Mouse (Mus musculus): ENCODE results near the gene Dhrs4.

DNA sequence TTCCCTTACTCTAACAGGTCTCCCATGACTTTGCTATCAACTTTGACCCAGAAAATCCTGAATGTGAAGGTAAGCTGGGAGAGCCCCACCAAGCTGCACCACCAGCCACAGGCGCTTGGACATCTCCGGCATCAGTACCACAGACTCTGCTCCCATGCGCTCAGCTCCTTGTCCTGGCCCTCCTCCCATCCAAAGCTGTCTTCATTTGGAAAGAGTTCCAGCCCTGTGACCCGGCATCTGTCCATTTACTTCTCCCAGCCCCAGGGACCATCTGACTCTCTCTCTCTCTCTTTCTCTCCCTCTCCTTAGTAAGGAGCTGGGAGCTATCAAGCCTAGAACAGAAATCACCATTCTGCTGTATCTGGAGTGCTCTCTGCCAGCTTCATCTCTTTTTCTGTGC, 37.3 kb downstream of the Dhrs4 start:
- TF ChIP-seq CTCF (IDR thresholded peaks at IDR 0.05; ENCODE audit: control insufficient read depth, insufficient read depth, insufficient replicate concordance, low read depth, low read length) (no peak), POLR2A (IDR thresholded peaks at IDR 0.05; ENCODE audit: control insufficient read depth, low read depth, low read length) (no peak)

Measured in testis, adult 2 months (tissue).